In genomic region chr7:19561431-19561764, GRCm38 (mm10) we compare ENCODE assay signal across 8 mouse cellular contexts. TPM values are rescaled to one million over a fixed set of nuclear protein-coding genes. Genes with fewer than 3 reads are reported as not detected.
DNase-seq lines count a peak whose midpoint lies in the region; ATAC-seq and TF ChIP-seq lines count a peak whose summit lies in the region.

No protein-coding gene starts in this region.

- under 1% methylated on average over 11 of the region's 11 CpGs for WGBS in heart, embryonic 15.5 days
- WGBS in bone marrow, adult 2 months = under 1% methylated on average over 11 of the region's 11 CpGs
- WGBS in hindbrain, postnatal 0 days = under 1% methylated on average over 11 of the region's 11 CpGs
- WGBS in midbrain, embryonic 13.5 days = 2% methylated on average over 11 of the region's 11 CpGs

- peaks cover 58% of the 10 kb centered on the region for H3K4me1 ChIP-seq in heart, embryonic 15.5 days (replicated peaks)
- peaks cover 8% of the 10 kb centered on the region for H3K4me1 ChIP-seq in bone marrow, adult 2 months (ENCODE audit: control insufficient read depth, insufficient read depth, low read length)
- H3K4me1 ChIP-seq in hindbrain, postnatal 0 days (ENCODE audit: insufficient read depth, low read length) = peaks cover 37% of the 10 kb centered on the region
- H3K4me1 ChIP-seq in midbrain, embryonic 13.5 days (replicated peaks) = peaks cover 56% of the 10 kb centered on the region

- no peak for TF ChIP-seq POLR2A in bone marrow, adult 2 months (IDR thresholded peaks at IDR 0.05; ENCODE audit: borderline replicate concordance, control insufficient read depth, low read depth, low read length)

- peak overlapping the region; percentile 80 for H3K4me3 ChIP-seq in heart, embryonic 15.5 days
- peak overlapping the region; percentile 98 for H3K4me3 ChIP-seq in bone marrow, adult 2 months (replicated peaks; ENCODE audit: control insufficient read depth, low read depth, low read length)
- peak overlapping the region; percentile 90 for H3K4me3 ChIP-seq in hindbrain, postnatal 0 days (ENCODE audit: low read length)
- peak overlapping the region; percentile 91 for H3K4me3 ChIP-seq in midbrain, embryonic 13.5 days (replicated peaks)

- ATAC-seq in heart, embryonic 15.5 days (replicated peaks; ENCODE audit: insufficient number of reproducible peaks, insufficient read depth, low FRiP score, low read depth) = no peak
- no peak for ATAC-seq in hindbrain, postnatal 0 days
- no peak for ATAC-seq in midbrain, embryonic 13.5 days

- no peaks in the 10 kb centered on the region; the same call in 1 of the 2 replicates for H3K9me3 ChIP-seq in heart, embryonic 15.5 days (replicated peaks)
- no peaks in the 10 kb centered on the region for H3K9me3 ChIP-seq in hindbrain, postnatal 0 days (ENCODE audit: low read length)
- no peaks in the 10 kb centered on the region for H3K9me3 ChIP-seq in midbrain, embryonic 13.5 days

- H3K27me3 ChIP-seq in heart, embryonic 15.5 days = no peaks in the 10 kb centered on the region
- H3K27me3 ChIP-seq in hindbrain, postnatal 0 days (ENCODE audit: insufficient read depth, low read length) = no peaks in the 10 kb centered on the region
- no peaks in the 10 kb centered on the region for H3K27me3 ChIP-seq in midbrain, embryonic 13.5 days

- peak overlapping the region; percentile 90 for H3K27ac ChIP-seq in heart, embryonic 15.5 days
- peak overlapping the region; percentile 96 for H3K27ac ChIP-seq in bone marrow, adult 2 months (ENCODE audit: control insufficient read depth, insufficient read depth, low read depth, low read length, poor library complexity)
- peak overlapping the region; percentile 85 for H3K27ac ChIP-seq in hindbrain, postnatal 0 days
- H3K27ac ChIP-seq in midbrain, embryonic 13.5 days = peak overlapping the region; percentile 94

- H3K9ac ChIP-seq in heart, embryonic 15.5 days = peak overlapping the region; percentile 84
- peak overlapping the region; percentile 97 for H3K9ac ChIP-seq in hindbrain, postnatal 0 days (replicated peaks; ENCODE audit: low read length)
- H3K9ac ChIP-seq in midbrain, embryonic 13.5 days (replicated peaks) = peak overlapping the region; percentile 97

- no peak for DNase-seq in heart, adult 9 months (ENCODE audit: low spot score in 2 of 2)
- DNase-seq in hindbrain, postnatal 0 days (ENCODE audit: low spot score) = no peak
- no peak for DNase-seq in testis, postnatal 14 days (ENCODE audit: low spot score)
- DNase-seq in yolk sac, embryonic 10.5 days (ENCODE audit: low spot score) = no peak
- no peak for DNase-seq in layer of hippocampus, adult 11-12 months (ENCODE audit: low spot score)

- H3K4me2 ChIP-seq in heart, embryonic 15.5 days = peak overlapping the region; percentile 94
- peak overlapping the region; percentile 96 for H3K4me2 ChIP-seq in hindbrain, postnatal 0 days (ENCODE audit: low read depth, low read length)
- peak overlapping the region; percentile 99 for H3K4me2 ChIP-seq in midbrain, embryonic 13.5 days (replicated peaks)

- H3K36me3 ChIP-seq in heart, embryonic 15.5 days = peaks cover 19% of the 10 kb centered on the region
- peaks cover 12% of the 10 kb centered on the region for H3K36me3 ChIP-seq in hindbrain, postnatal 0 days (ENCODE audit: insufficient read depth, low read length)
- H3K36me3 ChIP-seq in midbrain, embryonic 13.5 days = peaks cover 33% of the 10 kb centered on the region

- no peak for TF ChIP-seq CTCF in bone marrow, adult 2 months (IDR thresholded peaks at IDR 0.05; ENCODE audit: control insufficient read depth, insufficient read depth, low read length)
- TF ChIP-seq CTCF in hindbrain, postnatal 0 days (IDR thresholded peaks at IDR 0.05; ENCODE audit: low read depth) = no peak

RNA-seq across cellular contexts. Expression of gene Ppp1r37, which starts 1.5 kb away (rescaled TPM):
- 15.8 and 24.0 TPM in 2 replicates for polyA plus RNA-seq in heart, embryonic 15.5 days (2015; fragmentation: Nextera tagmentation; extraction: Ambion mirVana)
- polyA plus RNA-seq in bone marrow, adult 2 months (2011; ENCODE audit: insufficient read depth, insufficient read length, low replicate concordance, missing spikeins) = 71.6 and 93.5 TPM in 2 replicates
- 125 and 128 TPM in 2 replicates for total RNA-seq in hindbrain, postnatal 0 days (2014; rRNA removed)
- 27.0 and 27.7 TPM in 2 replicates for polyA plus RNA-seq in hindbrain, postnatal 0 days (2015; fragmentation: Nextera tagmentation; extraction: Ambion mirVana)
- 25.7 and 37.0 TPM in 2 replicates for polyA plus RNA-seq in midbrain, embryonic 13.5 days (2015; fragmentation: Nextera tagmentation; extraction: Ambion mirVana)

RNA-seq across cellular contexts. Expression of gene Zfp296, which starts 15.7 kb away (rescaled TPM):
- polyA plus RNA-seq in heart, embryonic 15.5 days (2015; fragmentation: Nextera tagmentation; extraction: Ambion mirVana) = 0.38 and 0.42 TPM in 2 replicates
- 2.8 and 3.0 TPM in 2 replicates for polyA plus RNA-seq in bone marrow, adult 2 months (2011; ENCODE audit: insufficient read depth, insufficient read length, low replicate concordance, missing spikeins)
- total RNA-seq in hindbrain, postnatal 0 days (2014; rRNA removed) = 0.25 TPM in 1 of 2 replicates, not detected in the other
- not detected in 2 replicates for polyA plus RNA-seq in hindbrain, postnatal 0 days (2015; fragmentation: Nextera tagmentation; extraction: Ambion mirVana)
- polyA plus RNA-seq in midbrain, embryonic 13.5 days (2015; fragmentation: Nextera tagmentation; extraction: Ambion mirVana) = 0.26 and 0.31 TPM in 2 replicates

RNA-seq across cellular contexts. Expression of gene Gemin7, which starts 16.0 kb away (rescaled TPM):
- 111 and 131 TPM in 2 replicates for polyA plus RNA-seq in heart, embryonic 15.5 days (2015; fragmentation: Nextera tagmentation; extraction: Ambion mirVana)
- 52.9 and 74.3 TPM in 2 replicates for polyA plus RNA-seq in bone marrow, adult 2 months (2011; ENCODE audit: insufficient read depth, insufficient read length, low replicate concordance, missing spikeins)
- total RNA-seq in hindbrain, postnatal 0 days (2014; rRNA removed) = 60.0 and 61.7 TPM in 2 replicates
- 153 and 162 TPM in 2 replicates for polyA plus RNA-seq in hindbrain, postnatal 0 days (2015; fragmentation: Nextera tagmentation; extraction: Ambion mirVana)
- polyA plus RNA-seq in midbrain, embryonic 13.5 days (2015; fragmentation: Nextera tagmentation; extraction: Ambion mirVana) = 134 and 138 TPM in 2 replicates

RNA-seq across cellular contexts. Expression of gene Clasrp, which starts 42.9 kb away (rescaled TPM):
- 28.5 and 39.0 TPM in 2 replicates for polyA plus RNA-seq in heart, embryonic 15.5 days (2015; fragmentation: Nextera tagmentation; extraction: Ambion mirVana)
- 64.7 and 98.2 TPM in 2 replicates for polyA plus RNA-seq in bone marrow, adult 2 months (2011; ENCODE audit: insufficient read depth, insufficient read length, low replicate concordance, missing spikeins)
- 67.0 and 90.9 TPM in 2 replicates for total RNA-seq in hindbrain, postnatal 0 days (2014; rRNA removed)
- 70.3 and 77.5 TPM in 2 replicates for polyA plus RNA-seq in hindbrain, postnatal 0 days (2015; fragmentation: Nextera tagmentation; extraction: Ambion mirVana)
- polyA plus RNA-seq in midbrain, embryonic 13.5 days (2015; fragmentation: Nextera tagmentation; extraction: Ambion mirVana) = 54.0 and 65.0 TPM in 2 replicates

RNA-seq across cellular contexts. Expression of gene Nkpd1, which starts 43.8 kb away (rescaled TPM):
- polyA plus RNA-seq in heart, embryonic 15.5 days (2015; fragmentation: Nextera tagmentation; extraction: Ambion mirVana) = not detected in 2 replicates
- not detected in 2 replicates for polyA plus RNA-seq in bone marrow, adult 2 months (2011; ENCODE audit: insufficient read depth, insufficient read length, low replicate concordance, missing spikeins)
- total RNA-seq in hindbrain, postnatal 0 days (2014; rRNA removed) = 1.9 and 4.4 TPM in 2 replicates
- polyA plus RNA-seq in hindbrain, postnatal 0 days (2015; fragmentation: Nextera tagmentation; extraction: Ambion mirVana) = 1.3 TPM in 2 replicates
- polyA plus RNA-seq in midbrain, embryonic 13.5 days (2015; fragmentation: Nextera tagmentation; extraction: Ambion mirVana) = 0.08 and 0.11 TPM in 2 replicates
